Mouse (Mus musculus): ENCODE data around the gene Hist1h2bb. TPM values are rescaled to one million over a fixed set of nuclear protein-coding genes. Genes with fewer than 3 reads are reported as not detected.
"Not testable (repeated sequence)": the region's sequence is repeated elsewhere in the genome, so short reads cannot be mapped to it uniquely, and the experiment has no call there.

The Hist1h2bb gene
- polyA plus RNA-seq, 1 experiment from 2014 or later, result 2.1 TPM

DNA sequence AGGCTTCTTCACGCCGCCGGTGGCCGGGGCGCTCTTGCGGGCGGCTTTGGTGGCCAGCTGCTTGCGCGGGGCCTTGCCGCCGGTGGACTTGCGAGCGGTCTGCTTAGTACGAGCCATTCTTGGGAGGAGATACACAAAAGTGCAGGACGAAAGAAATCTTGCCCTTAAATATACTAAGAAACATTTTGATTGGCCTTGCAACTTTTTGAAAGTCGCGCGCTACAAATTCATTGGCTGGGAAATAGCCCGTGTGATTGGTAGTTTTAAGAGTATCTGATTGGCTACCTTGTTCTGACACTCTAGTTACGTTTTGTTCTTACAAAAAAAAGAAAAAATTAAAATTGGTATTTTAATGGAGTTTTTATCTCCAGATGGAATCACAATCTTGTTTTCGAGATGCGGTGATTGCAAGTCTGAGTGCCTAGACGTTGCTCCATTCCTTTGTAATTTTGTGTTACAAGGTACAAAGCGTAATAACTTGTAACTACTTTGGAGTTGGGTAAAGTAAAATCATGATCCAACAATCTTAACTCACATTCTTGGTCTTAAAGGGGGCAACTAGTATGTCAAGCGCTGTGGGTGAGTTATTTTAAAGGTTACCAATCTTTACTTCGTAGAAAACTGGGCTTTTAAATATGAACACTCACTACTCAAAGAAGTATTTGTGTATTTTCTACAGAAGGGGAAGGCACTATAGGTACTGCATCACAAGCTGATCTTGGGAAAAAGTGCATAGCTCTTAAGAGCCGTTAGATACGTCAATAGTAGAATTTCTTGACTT, 963 bp upstream of the Hist1h2bb start, which contains the start of gene Hist1h3c:
Gene Hist1h3c, minus strand, starts transcription at position 222 of the 781 bp plus-strand sequence.
- peak; percentile 98 for DNase-seq (ENCODE audit: low spot score)
- Histone ChIP-seq H3K4me3 (replicated peaks; ENCODE audit: low read depth, low read length) (peak within 1 kb of the TSS; percentile 32), H3K36me3 (ENCODE audit: insufficient read depth, low read length) (no peaks in the 10 kb centered on the region), H3K4me2 (ENCODE audit: low read length) (peak within 1 kb of the TSS; percentile 60), H3K27me3 (ENCODE audit: insufficient read depth, low read length) (no peaks in the 10 kb centered on the region), H3K9ac (ENCODE audit: low read depth, low read length) (peak within 1 kb of the TSS; percentile 54), H3K9me3 (replicated peaks; ENCODE audit: low read length) (no peaks in the 10 kb centered on the region), H3K4me1 (replicated peaks; ENCODE audit: insufficient read depth, low read length) (peaks cover 11% of the 10 kb centered on the region), H3K27ac (peak within 1 kb of the TSS; percentile 96)
- no peak for TF ChIP-seq CTCF (IDR thresholded peaks at IDR 0.05; ENCODE audit: low read depth)
- ATAC-seq (replicated peaks; ENCODE audit: low FRiP score, low read depth), result peak; percentile 61
- 1% methylated on average over 22 of the region's 28 CpGs for WGBS

DNA sequence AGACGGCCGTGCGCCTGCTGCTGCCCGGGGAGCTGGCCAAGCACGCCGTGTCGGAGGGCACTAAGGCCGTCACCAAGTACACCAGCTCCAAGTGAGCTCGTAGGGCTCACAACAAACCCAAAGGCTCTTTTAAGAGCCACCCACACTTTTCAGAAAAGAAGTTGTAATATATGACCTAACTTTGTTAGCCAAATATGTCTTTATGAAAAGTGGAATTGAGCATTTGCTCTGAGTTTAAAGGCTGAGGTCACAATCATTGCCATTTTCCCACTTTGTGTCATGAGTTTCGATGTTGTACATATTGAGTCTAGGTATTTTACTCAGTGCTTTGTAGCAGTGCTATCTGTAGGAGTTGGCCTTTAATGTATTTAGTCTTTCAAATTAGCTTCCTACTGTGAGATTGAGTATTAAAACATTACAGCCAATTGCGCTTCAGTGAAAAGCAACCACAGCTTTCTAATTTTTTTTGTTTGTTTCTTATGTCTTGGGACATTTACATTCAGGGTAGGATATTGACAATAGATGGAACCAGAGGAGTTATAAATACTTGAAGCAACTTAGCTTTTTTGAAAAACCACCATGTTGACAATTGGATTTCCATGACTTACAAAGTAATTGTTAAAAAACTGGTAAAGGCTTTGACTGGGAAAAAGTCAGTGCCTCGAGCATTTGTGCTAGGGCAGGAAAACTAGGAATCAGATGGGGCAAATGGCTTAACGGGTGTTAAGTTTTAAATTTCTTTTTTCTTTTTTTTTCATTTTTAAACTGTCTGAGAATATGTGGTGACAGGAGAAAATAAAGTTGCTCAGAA, 752 bp downstream of the Hist1h2bb start:
- H3K4me3 ChIP-seq (replicated peaks; ENCODE audit: low read depth, low read length), result peak overlapping the region; percentile 32
- DNase-seq (ENCODE audit: low spot score) (peak; percentile 39), ATAC-seq (replicated peaks; ENCODE audit: low FRiP score, low read depth) (peak; percentile 2; the same call in 1 of the 2 replicates)
- peak overlapping the region; percentile 96 for H3K27ac ChIP-seq
- no peaks in the 10 kb centered on the region for H3K27me3 ChIP-seq (ENCODE audit: insufficient read depth, low read length)
- no peaks in the 10 kb centered on the region for H3K36me3 ChIP-seq (ENCODE audit: insufficient read depth, low read length)
- H3K4me2 ChIP-seq (ENCODE audit: low read length), result peak overlapping the region; percentile 60
- TF ChIP-seq CTCF (IDR thresholded peaks at IDR 0.05; ENCODE audit: low read depth), result no peak
- WGBS, result 4% methylated on average over 10 of the region's 13 CpGs
- H3K4me1 ChIP-seq (replicated peaks; ENCODE audit: insufficient read depth, low read length), result peaks cover 11% of the 10 kb centered on the region
- H3K9me3 ChIP-seq (replicated peaks; ENCODE audit: low read length), result no peaks in the 10 kb centered on the region
- peak overlapping the region; percentile 49 for H3K9ac ChIP-seq (ENCODE audit: low read depth, low read length)

DNA sequence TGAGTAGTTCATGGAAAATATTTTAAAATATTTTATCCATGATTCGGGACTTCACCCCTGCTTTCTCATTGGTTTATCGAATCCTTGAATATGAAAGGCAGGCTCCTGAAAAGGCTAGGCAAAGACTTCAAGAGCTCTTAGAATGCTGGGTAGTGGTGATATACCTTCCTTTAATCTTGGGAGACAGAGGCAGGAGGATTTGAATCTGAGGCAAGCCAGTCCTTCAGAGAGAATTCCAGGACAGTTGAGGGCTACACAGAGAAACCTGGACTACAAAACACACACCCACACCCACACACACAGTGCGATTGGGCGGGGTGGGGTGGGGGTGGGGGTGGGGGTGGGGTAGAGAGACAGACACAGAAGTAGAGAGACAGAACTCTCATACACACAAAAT, 1.4 kb downstream of the Hist1h2bb start:
- Histone ChIP-seq H3K27me3 (ENCODE audit: insufficient read depth, low read length) (no peaks in the 10 kb centered on the region), H3K36me3 (ENCODE audit: insufficient read depth, low read length) (no peaks in the 10 kb centered on the region), H3K27ac (peak overlapping the region; percentile 55; the same call in 1 of the 2 replicates), H3K9me3 (replicated peaks; ENCODE audit: low read length) (no peaks in the 10 kb centered on the region), H3K9ac (ENCODE audit: low read depth, low read length) (peak overlapping the region; percentile 18; the same call in 1 of the 2 replicates), H3K4me1 (replicated peaks; ENCODE audit: insufficient read depth, low read length) (peaks cover 11% of the 10 kb centered on the region), H3K4me3 (replicated peaks; ENCODE audit: low read depth, low read length) (no peak overlapping the region), H3K4me2 (ENCODE audit: low read length) (peak overlapping the region; percentile 19; the same call in 1 of the 2 replicates)
- ATAC-seq (replicated peaks; ENCODE audit: low FRiP score, low read depth) (no peak), DNase-seq (ENCODE audit: low spot score) (no peak)
- 11% methylated on average over 4 of the region's 4 CpGs for WGBS
- TF ChIP-seq CTCF (IDR thresholded peaks at IDR 0.05; ENCODE audit: low read depth), result no peak

DNA sequence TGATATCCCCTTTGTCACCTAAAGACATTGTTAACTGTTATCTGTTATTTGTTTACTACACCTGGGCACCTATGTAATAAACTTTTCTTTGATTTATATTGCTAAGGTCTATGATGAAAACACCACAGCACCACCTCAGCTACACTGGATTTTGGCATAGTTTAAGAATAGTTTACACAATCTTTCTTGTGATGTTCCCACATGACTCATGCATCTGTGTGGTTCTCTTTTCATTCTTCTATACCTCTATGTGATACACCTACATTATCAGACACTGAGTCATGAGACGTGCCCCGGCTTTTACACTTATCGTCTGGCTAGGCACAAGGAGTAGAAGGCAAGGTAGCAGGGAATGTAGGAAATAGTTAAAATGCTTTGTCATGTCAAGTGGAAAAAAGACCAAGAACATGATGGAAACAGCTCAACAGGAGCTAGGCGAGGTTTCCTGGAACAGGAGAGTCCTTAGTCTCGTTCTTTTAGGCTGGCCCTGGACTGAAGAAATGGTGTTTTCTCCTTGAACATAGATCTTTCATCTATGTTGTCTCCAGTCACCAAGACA, 3.1 kb downstream of the Hist1h2bb start:
- peaks cover 11% of the 10 kb centered on the region for H3K4me1 ChIP-seq (replicated peaks; ENCODE audit: insufficient read depth, low read length)
- no peak for DNase-seq (ENCODE audit: low spot score)
- no peak for TF ChIP-seq CTCF (IDR thresholded peaks at IDR 0.05; ENCODE audit: low read depth)
- H3K27me3 ChIP-seq (ENCODE audit: insufficient read depth, low read length), result no peaks in the 10 kb centered on the region
- no peak for ATAC-seq (replicated peaks; ENCODE audit: low FRiP score, low read depth)
- WGBS, result 88% methylated on average over 5 of the region's 5 CpGs
- no peak overlapping the region for H3K9ac ChIP-seq (ENCODE audit: low read depth, low read length)
- H3K4me3 ChIP-seq (replicated peaks; ENCODE audit: low read depth, low read length), result no peak overlapping the region
- no peak overlapping the region for H3K27ac ChIP-seq
- no peaks in the 10 kb centered on the region for H3K36me3 ChIP-seq (ENCODE audit: insufficient read depth, low read length)
- H3K9me3 ChIP-seq (replicated peaks; ENCODE audit: low read length), result no peaks in the 10 kb centered on the region
- no peak overlapping the region for H3K4me2 ChIP-seq (ENCODE audit: low read length)

DNA sequence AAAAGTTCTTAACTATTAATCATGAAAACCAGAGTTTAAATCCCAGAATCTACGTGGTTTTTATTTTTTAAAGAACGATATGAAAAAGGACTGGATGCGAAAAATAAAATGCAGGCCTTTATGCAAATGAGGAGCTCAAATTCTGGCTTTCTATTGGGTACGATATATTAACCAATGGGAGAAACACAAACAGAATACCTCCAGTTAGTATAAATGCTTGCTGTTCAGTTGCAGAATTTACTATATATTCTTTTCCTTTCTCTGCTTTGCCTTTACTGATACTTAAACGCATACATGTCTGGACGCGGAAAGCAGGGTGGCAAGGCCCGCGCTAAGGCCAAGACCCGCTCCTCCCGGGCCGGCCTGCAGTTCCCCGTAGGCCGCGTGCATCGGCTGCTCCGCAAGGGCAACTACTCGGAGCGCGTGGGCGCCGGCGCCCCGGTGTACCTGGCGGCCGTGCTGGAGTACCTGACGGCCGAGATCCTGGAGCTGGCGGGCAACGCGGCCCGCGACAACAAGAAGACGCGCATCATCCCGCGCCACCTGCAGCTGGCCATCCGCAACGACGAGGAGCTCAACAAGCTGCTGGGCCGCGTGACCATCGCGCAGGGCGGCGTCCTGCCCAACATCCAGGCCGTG, 4.4 kb downstream of the Hist1h2bb start, which contains the start of gene Hist1h2ab:
Gene Hist1h2ab, plus strand, starts transcription at position 288 of the 639 bp plus-strand sequence.
- peak; percentile 97 for DNase-seq (ENCODE audit: low spot score)
- not testable (repeated sequence) for H3K27me3 ChIP-seq (ENCODE audit: insufficient read depth, low read length); H3K36me3 ChIP-seq (ENCODE audit: insufficient read depth, low read length); H3K9me3 ChIP-seq (replicated peaks; ENCODE audit: low read length)
- WGBS, result under 1% methylated on average over 25 of the region's 47 CpGs
- TF ChIP-seq CTCF (IDR thresholded peaks at IDR 0.05; ENCODE audit: low read depth), result 0 out of 2 replicates have a peak, but pooled peaks have one; percentile 10
- Histone ChIP-seq H3K4me3 (replicated peaks; ENCODE audit: low read depth, low read length) (peak within 1 kb of the TSS; percentile 26), H3K4me2 (ENCODE audit: low read length) (peak within 1 kb of the TSS; percentile 52), H3K4me1 (replicated peaks; ENCODE audit: insufficient read depth, low read length) (peaks cover 11% of the 10 kb centered on the region), H3K27ac (peak within 1 kb of the TSS; percentile 92), H3K9ac (ENCODE audit: low read depth, low read length) (peak within 1 kb of the TSS; percentile 48; the same call in 1 of the 2 replicates)
- 0 out of 2 replicates have a peak, but pooled peaks have one; percentile 37 for ATAC-seq (replicated peaks; ENCODE audit: low FRiP score, low read depth)
